Mouse (Mus musculus): ENCODE data around the gene Uvrag. TPM values are rescaled to one million over a fixed set of nuclear protein-coding genes. Genes with fewer than 3 reads are reported as not detected.
A peak's percentile ranks its signal among the peaks of the same experiment; 100 is the strongest.

Uvrag gene
- polyA plus RNA-seq, 1 experiment from 2014 or later = 13.1 TPM

GRCm38 (mm10) chr7:99139841-99140491 is 975 bp downstream of the Uvrag start:
- H3K4me2 ChIP-seq (replicated peaks; ENCODE audit: low read depth, low read length) = peak overlapping the region; percentile 85
- under 1% methylated on average over 13 of the region's 13 CpGs for WGBS
- DNase-seq (ENCODE audit: low spot score) (peak; percentile 44), ATAC-seq (ENCODE audit: low FRiP score) (no peak)
- H3K36me3 ChIP-seq (ENCODE audit: control insufficient read depth, insufficient read depth, low read length) = no peaks in the 10 kb centered on the region
- peak overlapping the region; percentile 82 for H3K9ac ChIP-seq (ENCODE audit: low read depth, low read length)
- no peaks in the 10 kb centered on the region for H3K9me3 ChIP-seq (ENCODE audit: control insufficient read depth, low read length)
- H3K4me1 ChIP-seq (replicated peaks; ENCODE audit: control insufficient read depth, insufficient read depth, low read length) = no peaks in the 10 kb centered on the region; the same call in 1 of the 2 replicates
- H3K27me3 ChIP-seq (ENCODE audit: control insufficient read depth, insufficient read depth, low read length) = no peaks in the 10 kb centered on the region
- H3K4me3 ChIP-seq (ENCODE audit: low read depth, low read length) = peak overlapping the region; percentile 92
- no peak overlapping the region for H3K27ac ChIP-seq (ENCODE audit: low read depth, low read length)

- H3K4me1 ChIP-seq (replicated peaks; ENCODE audit: control insufficient read depth, insufficient read depth, low read length) = no peaks in the 10 kb centered on the region; the same call in 1 of the 2 replicates
- no peak overlapping the region for H3K4me3 ChIP-seq (ENCODE audit: low read depth, low read length)
- H3K27me3 ChIP-seq (ENCODE audit: control insufficient read depth, insufficient read depth, low read length) = no peaks in the 10 kb centered on the region
- 92% methylated on average over 4 of the region's 4 CpGs for WGBS
- H3K9ac ChIP-seq (ENCODE audit: low read depth, low read length) = no peak overlapping the region
- no peak overlapping the region for H3K27ac ChIP-seq (ENCODE audit: low read depth, low read length)
- ATAC-seq (ENCODE audit: low FRiP score) = no peak
- H3K4me2 ChIP-seq (replicated peaks; ENCODE audit: low read depth, low read length) = no peak overlapping the region
- no peak for DNase-seq (ENCODE audit: low spot score)
- no peaks in the 10 kb centered on the region for H3K36me3 ChIP-seq (ENCODE audit: control insufficient read depth, insufficient read depth, low read length)
- H3K9me3 ChIP-seq (ENCODE audit: control insufficient read depth, low read length) = no peaks in the 10 kb centered on the region
Measured at GRCm38 (mm10) chr7:99137541-99137940, 3.4 kb downstream of the Uvrag start.

- Histone ChIP-seq H3K4me3 (ENCODE audit: low read depth, low read length) (no peak overlapping the region), H3K4me1 (replicated peaks; ENCODE audit: control insufficient read depth, insufficient read depth, low read length) (no peaks in the 10 kb centered on the region; the same call in 1 of the 2 replicates), H3K4me2 (replicated peaks; ENCODE audit: low read depth, low read length) (no peak overlapping the region), H3K27ac (ENCODE audit: low read depth, low read length) (no peak overlapping the region), H3K36me3 (ENCODE audit: control insufficient read depth, insufficient read depth, low read length) (no peaks in the 10 kb centered on the region), H3K27me3 (ENCODE audit: control insufficient read depth, insufficient read depth, low read length) (no peaks in the 10 kb centered on the region), H3K9ac (ENCODE audit: low read depth, low read length) (no peak overlapping the region), H3K9me3 (ENCODE audit: control insufficient read depth, low read length) (no peaks in the 10 kb centered on the region)
- ATAC-seq (ENCODE audit: low FRiP score) (no peak), DNase-seq (ENCODE audit: low spot score) (no peak)
- WGBS = 38% methylated on average over 6 of the region's 6 CpGs
Measured at GRCm38 (mm10) chr7:99136789-99137188, 4.2 kb downstream of the Uvrag start.

GRCm38 (mm10) chr7:99133811-99134402 is 7.0 kb downstream of the Uvrag start:
- 87% methylated on average over 8 of the region's 8 CpGs for WGBS
- ATAC-seq (ENCODE audit: low FRiP score) (no peak), DNase-seq (ENCODE audit: low spot score) (no peak)
- Histone ChIP-seq H3K27ac (ENCODE audit: low read depth, low read length) (no peak overlapping the region), H3K4me2 (replicated peaks; ENCODE audit: low read depth, low read length) (no peak overlapping the region), H3K9ac (ENCODE audit: low read depth, low read length) (no peak overlapping the region), H3K9me3 (ENCODE audit: control insufficient read depth, low read length) (no peaks in the 10 kb centered on the region), H3K4me3 (ENCODE audit: low read depth, low read length) (no peak overlapping the region), H3K27me3 (ENCODE audit: control insufficient read depth, insufficient read depth, low read length) (no peaks in the 10 kb centered on the region), H3K4me1 (replicated peaks; ENCODE audit: control insufficient read depth, insufficient read depth, low read length) (no peaks in the 10 kb centered on the region), H3K36me3 (ENCODE audit: control insufficient read depth, insufficient read depth, low read length) (no peaks in the 10 kb centered on the region)

- no peak for ATAC-seq (ENCODE audit: low FRiP score)
- Histone ChIP-seq H3K4me3 (ENCODE audit: low read depth, low read length) (no peak overlapping the region), H3K9me3 (ENCODE audit: control insufficient read depth, low read length) (no peaks in the 10 kb centered on the region), H3K9ac (ENCODE audit: low read depth, low read length) (no peak overlapping the region), H3K4me1 (replicated peaks; ENCODE audit: control insufficient read depth, insufficient read depth, low read length) (peaks cover 1% of the 10 kb centered on the region; the same call in 1 of the 2 replicates), H3K4me2 (replicated peaks; ENCODE audit: low read depth, low read length) (no peak overlapping the region), H3K27ac (ENCODE audit: low read depth, low read length) (no peak overlapping the region), H3K27me3 (ENCODE audit: control insufficient read depth, insufficient read depth, low read length) (no peaks in the 10 kb centered on the region), H3K36me3 (ENCODE audit: control insufficient read depth, insufficient read depth, low read length) (no peaks in the 10 kb centered on the region)
- no peak for DNase-seq (ENCODE audit: low spot score)
- WGBS = 88% methylated on average over 9 of the region's 9 CpGs
Measured at GRCm38 (mm10) chr7:99132597-99132996, 8.3 kb downstream of the Uvrag start.

- Histone ChIP-seq H3K4me3 (ENCODE audit: low read depth, low read length) (no peak overlapping the region), H3K9me3 (ENCODE audit: control insufficient read depth, low read length) (no peaks in the 10 kb centered on the region), H3K27me3 (ENCODE audit: control insufficient read depth, insufficient read depth, low read length) (no peaks in the 10 kb centered on the region), H3K36me3 (ENCODE audit: control insufficient read depth, insufficient read depth, low read length) (no peaks in the 10 kb centered on the region), H3K4me1 (replicated peaks; ENCODE audit: control insufficient read depth, insufficient read depth, low read length) (peaks cover 2% of the 10 kb centered on the region; the same call in 1 of the 2 replicates), H3K4me2 (replicated peaks; ENCODE audit: low read depth, low read length) (no peak overlapping the region), H3K9ac (ENCODE audit: low read depth, low read length) (no peak overlapping the region), H3K27ac (ENCODE audit: low read depth, low read length) (no peak overlapping the region)
- DNase-seq (ENCODE audit: low spot score) = no peak
- 78% methylated on average over 6 of the region's 6 CpGs for WGBS
- ATAC-seq (ENCODE audit: low FRiP score) = no peak
Measured at GRCm38 (mm10) chr7:99131819-99132353, 9.1 kb downstream of the Uvrag start.

GRCm38 (mm10) chr7:99128965-99129364 is 12.0 kb downstream of the Uvrag start:
- H3K27ac ChIP-seq (ENCODE audit: low read depth, low read length) = no peak overlapping the region
- H3K4me3 ChIP-seq (ENCODE audit: low read depth, low read length) = no peak overlapping the region
- ATAC-seq (ENCODE audit: low FRiP score) = no peak
- DNase-seq (ENCODE audit: low spot score) = no peak
- no peak overlapping the region for H3K9ac ChIP-seq (ENCODE audit: low read depth, low read length)
- H3K27me3 ChIP-seq (ENCODE audit: control insufficient read depth, insufficient read depth, low read length) = no peaks in the 10 kb centered on the region
- H3K4me1 ChIP-seq (replicated peaks; ENCODE audit: control insufficient read depth, insufficient read depth, low read length) = peaks cover 2% of the 10 kb centered on the region; the same call in 1 of the 2 replicates
- H3K4me2 ChIP-seq (replicated peaks; ENCODE audit: low read depth, low read length) = no peak overlapping the region
- no peaks in the 10 kb centered on the region for H3K36me3 ChIP-seq (ENCODE audit: control insufficient read depth, insufficient read depth, low read length)
- H3K9me3 ChIP-seq (ENCODE audit: control insufficient read depth, low read length) = no peaks in the 10 kb centered on the region
- WGBS = 91% methylated on average over 8 of the region's 8 CpGs

- 44% methylated on average over 10 of the region's 10 CpGs for WGBS
- Histone ChIP-seq H3K36me3 (ENCODE audit: control insufficient read depth, insufficient read depth, low read length) (no peaks in the 10 kb centered on the region), H3K9me3 (ENCODE audit: control insufficient read depth, low read length) (no peaks in the 10 kb centered on the region), H3K27me3 (ENCODE audit: control insufficient read depth, insufficient read depth, low read length) (no peaks in the 10 kb centered on the region), H3K4me3 (ENCODE audit: low read depth, low read length) (no peak overlapping the region), H3K27ac (ENCODE audit: low read depth, low read length) (no peak overlapping the region), H3K9ac (ENCODE audit: low read depth, low read length) (no peak overlapping the region), H3K4me1 (replicated peaks; ENCODE audit: control insufficient read depth, insufficient read depth, low read length) (peaks cover 2% of the 10 kb centered on the region; the same call in 1 of the 2 replicates), H3K4me2 (replicated peaks; ENCODE audit: low read depth, low read length) (no peak overlapping the region)
- no peak for ATAC-seq (ENCODE audit: low FRiP score)
- DNase-seq (ENCODE audit: low spot score) = peak; percentile 12
Measured at GRCm38 (mm10) chr7:99128020-99128950, 12.7 kb downstream of the Uvrag start.

All from hindbrain, embryonic 11.5 days (tissue).